Mouse (Mus musculus) splenic B cell, adult 2 months (primary cell): ENCODE results near the gene Pitpnc1.

Source experiments
- DNase-seq: peaks from one replicate; pipeline ENCODE4 v3.0.0-alpha.2; 2011; ENCODE audit warnings: low read depth, low spot score
- H3K27me3 ChIP-seq: 2 replicates; pipeline ENCODE4 v1.6.1; 2012; ENCODE audit warnings: mild to moderate bottlenecking, low read length, moderate library complexity, mixed read lengths; ENCODE audit not compliant: control insufficient read depth, poor library complexity, insufficient read depth, severe bottlenecking
- H3K36me3 ChIP-seq: 2 replicates; pipeline ENCODE4 v1.6.1; 2012; ENCODE audit warnings: mild to moderate bottlenecking, low read length, moderate library complexity, mixed read lengths; ENCODE audit not compliant: control insufficient read depth, poor library complexity, insufficient read depth, severe bottlenecking

Pitpnc1 gene

GRCm38 (mm10) chr11:107411576-107411975, 58.9 kb downstream of the Pitpnc1 start:
- DNase-seq = no peak
- H3K36me3 ChIP-seq = no peaks in the 10 kb centered on the region
- no peaks in the 10 kb centered on the region for H3K27me3 ChIP-seq

GRCm38 (mm10) chr11:107410804-107411203, 59.7 kb downstream of the Pitpnc1 start:
- no peaks in the 10 kb centered on the region for H3K27me3 ChIP-seq
- no peak for DNase-seq

GRCm38 (mm10) chr11:107410090-107410732, 60.3 kb downstream of the Pitpnc1 start:
- DNase-seq = no peak
- Histone ChIP-seq H3K36me3 (no peaks in the 10 kb centered on the region), H3K27me3 (no peaks in the 10 kb centered on the region)

More at GRCm38 (mm10) chr11:107410804-107411203, 59.7 kb downstream of the Pitpnc1 start:
- H3K36me3 ChIP-seq = no peaks in the 10 kb centered on the region

GRCm38 (mm10) chr11:107408886-107409285, 61.6 kb downstream of the Pitpnc1 start:
- Histone ChIP-seq H3K36me3 (no peaks in the 10 kb centered on the region), H3K27me3 (no peaks in the 10 kb centered on the region)
- DNase-seq = no peak

GRCm38 (mm10) chr11:107407698-107408097, 62.8 kb downstream of the Pitpnc1 start:
- DNase-seq = no peak
- Histone ChIP-seq H3K27me3 (no peaks in the 10 kb centered on the region), H3K36me3 (no peaks in the 10 kb centered on the region)

- no peak for DNase-seq
- no peaks in the 10 kb centered on the region for H3K36me3 ChIP-seq
These were observed 64.7 kb downstream of the Pitpnc1 start for GRCm38 (mm10) chr11:107405606-107406333.

GRCm38 (mm10) chr11:107403309-107403708, 67.2 kb downstream of the Pitpnc1 start:
- Histone ChIP-seq H3K36me3 (no peaks in the 10 kb centered on the region), H3K27me3 (no peaks in the 10 kb centered on the region)
- no peak for DNase-seq

More at GRCm38 (mm10) chr11:107405606-107406333, 64.7 kb downstream of the Pitpnc1 start:
- no peaks in the 10 kb centered on the region for H3K27me3 ChIP-seq

GRCm38 (mm10) chr11:107401839-107402590, 68.5 kb downstream of the Pitpnc1 start:
- H3K36me3 ChIP-seq = no peaks in the 10 kb centered on the region
- no peak for DNase-seq
- no peaks in the 10 kb centered on the region for H3K27me3 ChIP-seq

GRCm38 (mm10) chr11:107400826-107401225, 69.7 kb downstream of the Pitpnc1 start:
- DNase-seq = no peak
- H3K27me3 ChIP-seq = no peaks in the 10 kb centered on the region
- H3K36me3 ChIP-seq = no peaks in the 10 kb centered on the region

- no peak for DNase-seq
These were observed 70.5 kb downstream of the Pitpnc1 start for GRCm38 (mm10) chr11:107400005-107400404.

GRCm38 (mm10) chr11:107397326-107397998, 73.0 kb downstream of the Pitpnc1 start:
- no peaks in the 10 kb centered on the region for H3K36me3 ChIP-seq
- DNase-seq = no peak
- H3K27me3 ChIP-seq = no peaks in the 10 kb centered on the region

More at GRCm38 (mm10) chr11:107400005-107400404, 70.5 kb downstream of the Pitpnc1 start:
- Histone ChIP-seq H3K36me3 (no peaks in the 10 kb centered on the region), H3K27me3 (no peaks in the 10 kb centered on the region)

GRCm38 (mm10) chr11:107394245-107394644, 76.3 kb downstream of the Pitpnc1 start:
- H3K27me3 ChIP-seq = no peaks in the 10 kb centered on the region
- H3K36me3 ChIP-seq = no peaks in the 10 kb centered on the region
- DNase-seq = no peak

GRCm38 (mm10) chr11:107393828-107394165, 76.7 kb downstream of the Pitpnc1 start:
- no peak for DNase-seq
- Histone ChIP-seq H3K36me3 (no peaks in the 10 kb centered on the region), H3K27me3 (no peaks in the 10 kb centered on the region)

GRCm38 (mm10) chr11:107393154-107393827, 77.2 kb downstream of the Pitpnc1 start:
- DNase-seq = peak; percentile 74

More at GRCm38 (mm10) chr11:107393154-107393827, 77.2 kb downstream of the Pitpnc1 start:
- Histone ChIP-seq H3K36me3 (no peaks in the 10 kb centered on the region), H3K27me3 (no peaks in the 10 kb centered on the region)
